Mouse (Mus musculus) testis, postnatal 10 days (tissue): ENCODE measurements around the gene Fam19a2.

Source experiments
- DNase-seq: peaks from one replicate; pipeline ENCODE4 v3.0.0; 2021; ENCODE audit warnings: low spot score

Gene Fam19a2

GRCm38 (mm10) chr10:123385641-123386040 is 121.8 kb downstream of the Fam19a2 start:
- DNase-seq = no peak

GRCm38 (mm10) chr10:123395429-123395828 is 131.6 kb downstream of the Fam19a2 start:
- DNase-seq = no peak

GRCm38 (mm10) chr10:123398136-123398535 is 134.3 kb downstream of the Fam19a2 start:
- DNase-seq = no peak

GRCm38 (mm10) chr10:123401188-123401587 is 137.4 kb downstream of the Fam19a2 start:
- no peak for DNase-seq

GRCm38 (mm10) chr10:123402460-123402859 is 138.7 kb downstream of the Fam19a2 start:
- no peak for DNase-seq

- DNase-seq = no peak
These were observed 151.2 kb downstream of the Fam19a2 start for GRCm38 (mm10) chr10:123414953-123415352.

GRCm38 (mm10) chr10:123416024-123416423 is 152.2 kb downstream of the Fam19a2 start:
- no peak for DNase-seq

DNA sequence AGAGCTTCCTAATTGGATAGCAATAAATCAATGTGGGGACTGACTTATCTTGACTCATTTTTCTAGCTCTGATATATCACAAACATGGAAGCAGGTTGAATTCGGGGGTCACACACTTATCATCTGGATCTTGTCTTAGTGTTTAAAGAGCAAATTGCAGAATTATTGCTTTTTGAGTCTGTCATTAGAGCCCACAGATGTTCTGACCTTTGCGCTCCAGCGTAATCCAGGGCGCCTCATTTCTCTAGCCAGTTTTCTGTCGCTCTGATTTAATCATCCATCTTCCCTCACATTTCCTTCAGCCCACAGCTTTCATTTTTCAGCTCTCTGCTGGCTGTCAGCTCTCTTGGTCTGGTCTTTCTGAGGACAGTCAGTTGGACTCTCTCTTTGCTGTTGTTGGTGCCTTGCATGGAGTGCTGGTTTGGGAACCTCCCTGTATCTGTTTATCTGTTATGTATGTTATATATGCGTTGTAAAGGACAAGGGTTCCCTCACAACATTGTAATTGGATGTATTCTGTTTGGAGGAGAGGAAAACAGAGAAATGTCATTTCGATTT is 154.9 kb downstream of the Fam19a2 start:
- no peak for DNase-seq

- DNase-seq = no peak
These were observed 156.5 kb downstream of the Fam19a2 start for GRCm38 (mm10) chr10:123420249-123420648.

DNA sequence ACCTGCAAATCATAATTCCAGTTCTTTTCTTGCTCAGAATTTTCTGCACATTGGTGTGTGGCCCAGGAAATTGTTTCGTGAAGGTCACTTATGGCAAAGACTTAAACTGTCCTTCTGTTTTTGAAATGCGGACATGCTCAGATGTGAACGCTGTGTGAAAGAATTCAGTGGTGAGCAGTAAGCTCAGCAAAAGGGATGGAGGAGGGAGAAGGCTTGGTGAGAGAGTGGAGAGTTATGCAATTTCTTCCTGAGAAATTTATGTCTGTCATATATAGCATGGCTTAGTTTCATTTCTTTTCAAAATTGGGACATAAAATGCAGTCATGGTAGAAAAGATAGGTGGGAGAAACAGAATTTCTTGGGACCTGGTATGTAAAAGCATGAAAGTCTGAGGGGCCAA is 160.7 kb downstream of the Fam19a2 start:
- DNase-seq = no peak

- DNase-seq = no peak
These were observed 162.9 kb downstream of the Fam19a2 start for GRCm38 (mm10) chr10:123426527-123427363.

- no peak for DNase-seq
These were observed 167.8 kb downstream of the Fam19a2 start for GRCm38 (mm10) chr10:123431569-123431968.

GRCm38 (mm10) chr10:123437576-123437975 is 173.8 kb downstream of the Fam19a2 start:
- no peak for DNase-seq

DNA sequence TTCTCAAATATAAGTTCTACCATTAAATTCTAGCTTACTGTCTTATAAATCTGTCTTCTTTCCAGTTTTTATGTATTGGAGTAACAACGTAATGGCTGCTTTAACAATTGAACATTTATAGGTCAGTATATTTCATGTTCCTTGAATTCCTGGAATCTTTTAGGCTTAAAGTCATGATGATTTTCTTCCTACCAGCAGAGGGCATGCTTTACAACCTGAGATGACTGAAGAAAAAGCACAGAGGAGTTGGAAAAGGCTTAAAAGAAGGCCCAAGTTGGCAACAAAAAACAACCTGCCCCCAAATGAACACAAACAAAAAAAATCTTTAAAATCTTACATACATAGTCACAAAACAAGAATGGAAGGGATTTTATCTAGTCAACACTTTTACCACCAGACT is 193.0 kb downstream of the Fam19a2 start:
- no peak for DNase-seq

- no peak for DNase-seq
These were observed 196.7 kb downstream of the Fam19a2 start for GRCm38 (mm10) chr10:123460466-123460865.

- no peak for DNase-seq
These were observed 198.5 kb downstream of the Fam19a2 start for GRCm38 (mm10) chr10:123462305-123462704.

GRCm38 (mm10) chr10:123514749-123515148 is 251.0 kb downstream of the Fam19a2 start:
- DNase-seq = no peak

DNA sequence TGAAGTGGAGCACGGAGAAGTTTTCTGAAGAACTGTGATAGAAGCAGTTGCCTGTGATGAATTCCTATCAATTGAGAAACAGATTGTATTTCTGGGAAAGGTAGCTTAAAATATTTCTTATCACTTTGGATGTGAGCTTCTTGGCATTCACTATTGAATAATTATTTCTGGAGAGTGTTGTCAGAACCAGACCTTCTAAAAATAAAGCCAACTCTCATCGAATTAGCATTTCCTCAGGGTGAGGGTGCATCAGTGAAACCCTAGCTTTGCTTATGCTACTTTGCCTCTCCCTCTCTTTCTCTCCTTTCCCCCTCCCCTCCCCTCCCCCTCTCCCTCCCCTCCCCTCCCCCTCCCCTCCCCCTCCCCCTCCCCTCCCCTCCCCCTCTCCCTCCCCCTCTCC is 256.8 kb downstream of the Fam19a2 start:
- no peak for DNase-seq

GRCm38 (mm10) chr10:123521203-123521602 is 257.4 kb downstream of the Fam19a2 start:
- DNase-seq = no peak

- no peak for DNase-seq
These were observed 261.6 kb downstream of the Fam19a2 start for GRCm38 (mm10) chr10:123525424-123525823.

GRCm38 (mm10) chr10:123526059-123526458 is 262.3 kb downstream of the Fam19a2 start:
- no peak for DNase-seq

DNA sequence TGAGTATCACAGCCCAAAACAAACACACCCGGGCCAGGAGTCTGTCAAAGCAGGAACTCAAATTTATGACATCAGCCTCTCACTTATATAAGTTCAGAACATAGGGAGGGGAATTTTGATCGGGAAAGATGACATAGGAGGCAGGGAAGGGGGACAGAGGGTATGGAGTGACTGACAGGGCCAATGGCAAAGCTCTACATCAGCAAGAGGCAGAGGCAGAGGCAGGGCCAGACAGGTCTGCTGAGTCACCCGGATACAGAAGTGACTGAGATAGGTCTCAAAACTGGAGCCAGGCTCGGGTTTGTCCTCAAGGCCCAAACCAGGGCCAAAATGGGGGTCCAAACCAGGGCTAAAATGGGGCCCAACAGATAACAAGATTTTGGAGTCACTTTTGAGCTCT is 272.3 kb downstream of the Fam19a2 start:
- DNase-seq = no peak

DNA sequence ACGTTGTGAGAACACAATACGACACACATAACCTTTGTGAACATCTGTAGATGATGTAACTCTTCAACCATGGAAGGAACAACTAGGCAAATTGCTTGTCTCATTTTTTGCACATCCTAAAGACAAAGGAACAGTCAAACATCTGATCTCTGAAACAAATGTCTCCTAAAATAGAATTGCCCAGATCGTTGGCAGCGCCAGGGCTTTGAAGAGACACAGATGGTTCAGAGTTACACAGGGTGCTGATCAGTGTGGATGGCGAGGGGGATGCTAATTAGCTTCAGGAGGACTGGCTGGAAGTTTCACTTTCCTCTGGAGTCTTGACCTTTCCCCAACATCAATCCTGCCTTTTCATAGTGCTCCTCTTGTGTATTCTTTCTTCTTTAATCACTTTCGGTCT is 284.6 kb downstream of the Fam19a2 start:
- DNase-seq = no peak

DNA sequence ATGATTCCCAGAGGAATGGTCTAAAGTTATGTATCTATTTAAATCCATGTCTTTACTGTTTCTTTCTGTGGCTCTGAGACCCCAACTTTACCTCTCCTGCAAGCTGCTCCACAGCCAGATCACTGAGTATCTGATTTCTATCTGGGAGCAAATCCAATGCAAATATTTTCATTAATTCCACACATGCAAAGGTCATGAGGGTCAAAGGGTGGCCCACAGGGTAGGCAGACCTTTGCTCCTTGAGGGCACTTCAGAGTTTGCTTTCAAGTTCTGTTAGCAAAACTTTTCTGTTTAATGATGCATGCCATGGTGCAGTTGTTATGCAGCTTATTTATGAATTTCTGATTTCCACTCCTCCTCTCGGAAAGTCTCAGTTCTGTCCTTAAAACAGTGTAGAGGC is 303.9 kb downstream of the Fam19a2 start:
- no peak for DNase-seq
